Mouse (Mus musculus): Measurements from ENCODE around the gene Hoxa5. TPM values are rescaled to one million over a fixed set of nuclear protein-coding genes. Genes with fewer than 3 reads are reported as not detected.

Hoxa5 gene
- polyA plus RNA-seq, 1 experiment from 2014 or later = 48.7 TPM

- H3K4me1 ChIP-seq = peaks cover 46% of the 10 kb centered on the region
Observed at GRCm38 (mm10) chr6:52196811-52197210, 7.6 kb downstream of the Hoxa5 start.

DNA sequence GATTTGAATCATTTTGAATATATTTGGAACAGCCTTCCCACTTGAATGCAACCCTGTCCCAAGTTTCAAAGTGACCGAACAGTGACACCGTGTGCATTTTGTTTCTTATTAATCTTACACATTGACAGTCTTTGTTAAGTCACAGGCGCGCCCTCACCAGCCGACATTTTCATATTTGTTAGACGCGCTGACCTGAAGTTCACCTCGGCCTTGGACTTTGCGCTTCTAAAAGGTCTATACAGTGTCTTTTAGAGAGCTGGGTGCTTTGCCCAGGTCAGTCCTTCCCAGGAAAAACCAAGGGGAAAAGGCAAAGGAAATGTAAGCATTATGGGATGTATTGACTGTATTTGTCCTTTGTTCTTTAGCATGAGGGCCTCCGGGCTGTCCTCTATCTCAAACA is 9.7 kb downstream of the Hoxa5 start:
- no peaks in the 10 kb centered on the region for H3K9me3 ChIP-seq
- peak overlapping the region; percentile 23 for H3K4me2 ChIP-seq
- H3K4me1 ChIP-seq = peaks cover 52% of the 10 kb centered on the region
- no peak for ATAC-seq (ENCODE audit: borderline replicate concordance, extremely low read depth, low FRiP score, low TSS enrichment)
- no peak overlapping the region for H3K4me3 ChIP-seq
- no peak overlapping the region for H3K9ac ChIP-seq
- peak overlapping the region; percentile 59 for H3K27ac ChIP-seq
- H3K36me3 ChIP-seq = no peaks in the 10 kb centered on the region
- 5% methylated on average over 10 of the region's 10 CpGs for WGBS
- H3K27me3 ChIP-seq = peaks cover 79% of the 10 kb centered on the region

More at GRCm38 (mm10) chr6:52196811-52197210, 7.6 kb downstream of the Hoxa5 start:
- H3K27ac ChIP-seq = peak overlapping the region; percentile 82
- peaks cover 79% of the 10 kb centered on the region for H3K27me3 ChIP-seq
- 8% methylated on average over 9 of the region's 9 CpGs for WGBS
- no peak for ATAC-seq (ENCODE audit: borderline replicate concordance, extremely low read depth, low FRiP score, low TSS enrichment)
- peak overlapping the region; percentile 66 for H3K4me2 ChIP-seq
- H3K9ac ChIP-seq = peak overlapping the region; percentile 4; the same call in 1 of the 2 replicates
- H3K9me3 ChIP-seq = no peaks in the 10 kb centered on the region
- 0 out of 2 replicates have a peak overlapping the region, but pooled peaks have one; percentile 1 for H3K4me3 ChIP-seq
- H3K36me3 ChIP-seq = no peaks in the 10 kb centered on the region

DNA sequence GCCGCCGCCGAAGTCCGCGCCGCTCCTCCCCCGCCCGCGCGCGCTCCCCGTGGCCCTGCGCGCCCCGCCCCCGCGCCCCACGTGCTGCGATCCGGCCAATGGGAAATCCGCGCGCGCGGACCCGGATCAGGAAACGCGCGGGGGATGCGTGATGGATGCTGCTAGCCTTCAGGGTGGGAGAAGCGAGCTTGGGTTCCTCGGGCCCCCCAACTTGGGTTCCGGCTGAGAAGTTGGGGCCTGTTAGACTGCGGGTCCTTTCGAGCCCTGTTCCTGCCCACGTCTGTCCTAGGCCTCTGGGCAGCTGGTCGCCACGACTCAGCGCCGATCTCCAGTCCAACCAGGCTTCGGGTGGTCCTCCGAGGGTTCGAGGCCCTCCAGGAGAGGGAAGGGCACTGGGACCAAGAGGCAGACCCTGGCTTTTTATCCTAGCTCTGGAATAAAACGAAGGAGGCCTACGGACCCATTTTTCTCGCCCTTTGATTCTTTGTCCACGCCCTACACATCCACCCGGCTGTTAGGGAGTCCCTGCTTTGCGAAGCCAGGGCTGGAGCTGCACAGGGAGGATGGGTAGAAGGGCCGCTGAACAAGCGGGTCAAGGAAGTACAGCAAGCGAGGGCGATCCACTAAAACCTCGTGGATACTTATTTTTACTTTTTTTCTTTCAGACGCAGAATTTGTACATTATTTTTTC is 12.4 kb downstream of the Hoxa5 start:
- peak overlapping the region; percentile 62 for H3K27ac ChIP-seq
- peak overlapping the region; percentile 26 for H3K9ac ChIP-seq
- peak overlapping the region; percentile 55 for H3K4me2 ChIP-seq
- under 1% methylated on average over 38 of the region's 55 CpGs for WGBS
- H3K4me1 ChIP-seq = peaks cover 66% of the 10 kb centered on the region
- peak overlapping the region; percentile 62 for H3K4me3 ChIP-seq
- no peaks in the 10 kb centered on the region for H3K36me3 ChIP-seq
- H3K9me3 ChIP-seq = no peaks in the 10 kb centered on the region
- peak; percentile 70 for ATAC-seq (ENCODE audit: borderline replicate concordance, extremely low read depth, low FRiP score, low TSS enrichment)
- H3K27me3 ChIP-seq = peaks cover 80% of the 10 kb centered on the region

GRCm38 (mm10) chr6:52190906-52191810 is 13.2 kb downstream of the Hoxa5 start, which contains the start of gene Hoxa4:
TSS of gene Hoxa4 (minus strand) at chr6:52191753.
- no peak for ATAC-seq (ENCODE audit: borderline replicate concordance, extremely low read depth, low FRiP score, low TSS enrichment)
- Histone ChIP-seq H3K4me1 (peaks cover 61% of the 10 kb centered on the region), H3K9me3 (no peaks in the 10 kb centered on the region), H3K4me2 (peak within 1 kb of the TSS; percentile 55), H3K27me3 (peaks cover 80% of the 10 kb centered on the region), H3K36me3 (no peaks in the 10 kb centered on the region), H3K9ac (peak within 1 kb of the TSS; percentile 87), H3K4me3 (peak within 1 kb of the TSS; percentile 62), H3K27ac (peak within 1 kb of the TSS; percentile 97)
- 1% methylated on average over 79 of the region's 102 CpGs for WGBS

- Histone ChIP-seq H3K27me3 (peaks cover 82% of the 10 kb centered on the region), H3K4me3 (peak overlapping the region; percentile 62), H3K4me2 (peak overlapping the region; percentile 55), H3K9me3 (no peaks in the 10 kb centered on the region), H3K4me1 (peaks cover 63% of the 10 kb centered on the region), H3K27ac (peak overlapping the region; percentile 97), H3K9ac (peak overlapping the region; percentile 87), H3K36me3 (no peaks in the 10 kb centered on the region)
- WGBS = 2% methylated on average over 23 of the region's 23 CpGs
- ATAC-seq (ENCODE audit: borderline replicate concordance, extremely low read depth, low FRiP score, low TSS enrichment) = no peak
Observed at GRCm38 (mm10) chr6:52190410-52190809, 14.0 kb downstream of the Hoxa5 start.

GRCm38 (mm10) chr6:52189909-52190308 is 14.5 kb downstream of the Hoxa5 start:
- H3K36me3 ChIP-seq = no peaks in the 10 kb centered on the region
- H3K9me3 ChIP-seq = no peaks in the 10 kb centered on the region
- peaks cover 65% of the 10 kb centered on the region for H3K4me1 ChIP-seq
- no peak for ATAC-seq (ENCODE audit: borderline replicate concordance, extremely low read depth, low FRiP score, low TSS enrichment)
- H3K27me3 ChIP-seq = peaks cover 83% of the 10 kb centered on the region
- peak overlapping the region; percentile 97 for H3K27ac ChIP-seq
- peak overlapping the region; percentile 62 for H3K4me3 ChIP-seq
- 11% methylated on average over 8 of the region's 8 CpGs for WGBS
- H3K4me2 ChIP-seq = peak overlapping the region; percentile 55
- peak overlapping the region; percentile 87 for H3K9ac ChIP-seq

DNA sequence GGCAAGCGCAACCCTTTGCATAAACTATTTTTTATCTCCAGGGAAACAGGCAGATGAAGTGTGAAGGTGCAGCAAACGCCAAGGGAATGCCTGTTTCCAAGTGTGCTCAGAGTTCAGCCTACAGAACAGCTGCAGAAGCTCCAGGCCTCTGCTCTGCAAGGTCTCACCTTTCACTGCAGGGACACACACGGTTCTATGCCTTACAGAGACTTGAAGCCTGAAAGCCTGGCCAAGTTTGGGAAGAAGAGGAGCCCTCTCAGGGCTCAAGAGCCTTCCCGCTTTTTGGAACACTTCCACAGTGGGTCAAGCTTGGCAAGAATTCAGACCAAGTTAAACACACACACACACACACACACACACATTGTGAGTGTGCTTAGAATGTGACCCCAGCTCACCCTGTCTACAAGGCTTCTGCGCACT is 15.2 kb downstream of the Hoxa5 start:
- Histone ChIP-seq H3K4me1 (peaks cover 66% of the 10 kb centered on the region), H3K27me3 (peaks cover 83% of the 10 kb centered on the region)

DNA sequence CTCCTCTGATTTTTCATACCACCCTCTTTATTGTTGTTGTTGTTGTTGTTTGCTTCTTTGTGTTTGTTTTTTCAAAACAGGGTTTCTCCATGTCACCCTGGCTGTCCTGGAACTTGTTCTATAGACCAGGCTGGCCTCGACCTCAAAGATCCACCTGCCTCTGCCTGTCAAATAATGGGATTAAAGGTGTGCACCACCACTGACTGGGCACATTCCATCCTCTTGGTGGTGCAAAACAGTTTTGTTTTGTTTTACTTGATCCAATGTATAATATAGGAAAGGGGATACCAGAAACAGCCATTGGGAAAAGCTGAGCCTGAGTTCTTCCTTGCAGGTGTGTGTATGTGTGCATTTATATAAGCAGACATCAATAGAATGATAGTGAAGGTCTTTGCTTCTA is 17.9 kb downstream of the Hoxa5 start:
- H3K27ac ChIP-seq = 0 out of 2 replicates have a peak overlapping the region, but pooled peaks have one; percentile 29
- WGBS = 43% methylated on average over 1 of the region's 1 CpGs
- no peak overlapping the region for H3K4me2 ChIP-seq
- peaks cover 81% of the 10 kb centered on the region for H3K4me1 ChIP-seq
- H3K9ac ChIP-seq = no peak overlapping the region
- no peaks in the 10 kb centered on the region for H3K9me3 ChIP-seq
- H3K27me3 ChIP-seq = peaks cover 96% of the 10 kb centered on the region
- no peaks in the 10 kb centered on the region for H3K36me3 ChIP-seq
- no peak overlapping the region for H3K4me3 ChIP-seq
- no peak for ATAC-seq (ENCODE audit: borderline replicate concordance, extremely low read depth, low FRiP score, low TSS enrichment)

More for the DNA sequence above, 15.2 kb downstream of the Hoxa5 start:
- Histone ChIP-seq H3K9me3 (no peaks in the 10 kb centered on the region), H3K36me3 (no peaks in the 10 kb centered on the region), H3K9ac (no peak overlapping the region), H3K27ac (peak overlapping the region; percentile 97), H3K4me2 (peak overlapping the region; percentile 55), H3K4me3 (peak overlapping the region; percentile 62; the same call in 1 of the 2 replicates)
- WGBS = 9% methylated on average over 5 of the region's 5 CpGs
- peak; percentile 88 for ATAC-seq (ENCODE audit: borderline replicate concordance, extremely low read depth, low FRiP score, low TSS enrichment)

DNA sequence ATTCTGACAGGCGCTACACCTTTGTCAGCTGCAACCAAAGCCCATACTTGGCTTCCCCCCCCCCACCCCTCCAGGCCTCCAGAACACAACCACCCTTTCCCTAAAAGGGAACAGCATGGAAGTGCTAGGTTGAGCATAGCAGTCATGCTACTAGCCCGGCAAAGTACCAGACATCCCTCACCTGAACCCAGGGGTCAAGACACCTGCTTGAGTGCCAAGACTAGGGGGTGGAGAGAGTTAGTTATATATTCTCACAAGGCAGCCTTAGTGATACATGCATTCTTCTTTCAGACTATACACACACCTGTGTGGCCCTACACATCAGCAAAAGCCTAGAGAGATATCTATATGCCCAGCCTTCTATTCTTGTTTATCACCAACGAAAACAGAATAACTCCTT is 18.6 kb downstream of the Hoxa5 start:
- Histone ChIP-seq H3K27ac (peak overlapping the region; percentile 73), H3K27me3 (peaks cover 96% of the 10 kb centered on the region), H3K4me2 (no peak overlapping the region; the same call in 1 of the 2 replicates), H3K9me3 (no peaks in the 10 kb centered on the region), H3K4me3 (no peak overlapping the region), H3K36me3 (no peaks in the 10 kb centered on the region), H3K4me1 (peaks cover 88% of the 10 kb centered on the region), H3K9ac (no peak overlapping the region)
- 30% methylated on average over 3 of the region's 3 CpGs for WGBS
- no peak for ATAC-seq (ENCODE audit: borderline replicate concordance, extremely low read depth, low FRiP score, low TSS enrichment)

DNA sequence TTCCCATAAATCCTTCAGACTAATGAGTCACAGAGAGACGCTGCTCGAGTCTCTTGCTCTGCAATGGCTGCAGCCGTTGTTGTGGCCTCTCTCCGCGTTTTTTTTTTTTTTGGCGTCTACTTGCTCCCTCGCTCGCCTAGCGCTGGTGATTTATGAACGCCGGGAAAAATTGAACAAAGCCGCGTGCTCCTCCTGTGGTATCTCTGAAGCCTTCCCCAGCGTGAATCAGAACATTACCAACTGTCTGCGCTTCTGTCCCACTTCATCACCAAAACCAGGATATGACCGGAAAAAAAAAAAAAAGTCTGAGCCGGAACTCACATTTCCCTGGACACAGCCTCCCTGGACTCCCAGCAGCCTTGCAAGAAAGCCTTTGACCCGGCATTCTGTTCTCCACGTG is 19.2 kb downstream of the Hoxa5 start:
- H3K27me3 ChIP-seq = peaks cover 96% of the 10 kb centered on the region
- WGBS = 3% methylated on average over 19 of the region's 19 CpGs
- H3K36me3 ChIP-seq = no peaks in the 10 kb centered on the region
- ATAC-seq (ENCODE audit: borderline replicate concordance, extremely low read depth, low FRiP score, low TSS enrichment) = no peak
- no peak overlapping the region for H3K9ac ChIP-seq
- peaks cover 94% of the 10 kb centered on the region for H3K4me1 ChIP-seq
- peak overlapping the region; percentile 20; the same call in 1 of the 2 replicates for H3K4me3 ChIP-seq
- peak overlapping the region; percentile 41 for H3K4me2 ChIP-seq
- H3K9me3 ChIP-seq = no peaks in the 10 kb centered on the region
- H3K27ac ChIP-seq = peak overlapping the region; percentile 73

DNA sequence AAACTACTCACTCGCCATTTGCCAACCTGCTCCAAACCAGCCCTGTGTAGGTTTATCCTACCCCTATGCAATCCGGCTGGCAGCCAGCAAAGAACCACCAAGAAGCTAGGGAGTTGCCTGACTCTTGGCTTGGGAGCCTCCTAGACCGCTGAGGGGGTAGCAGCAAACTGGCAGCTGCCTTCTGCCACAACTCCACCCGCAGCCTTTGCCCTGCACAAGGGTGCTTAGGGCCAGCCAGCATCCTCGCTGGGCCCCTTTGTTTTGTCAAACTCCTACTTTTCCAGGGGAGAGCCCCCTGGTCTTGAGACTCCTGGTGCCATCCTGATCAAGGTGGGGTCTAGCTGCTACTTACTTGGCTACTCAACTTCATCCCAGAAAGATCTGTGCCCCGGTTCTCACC is 19.7 kb downstream of the Hoxa5 start:
- no peak for ATAC-seq (ENCODE audit: borderline replicate concordance, extremely low read depth, low FRiP score, low TSS enrichment)
- Histone ChIP-seq H3K9ac (no peak overlapping the region), H3K27ac (peak overlapping the region; percentile 73), H3K27me3 (peaks cover 92% of the 10 kb centered on the region), H3K9me3 (no peaks in the 10 kb centered on the region), H3K4me1 (peaks cover 90% of the 10 kb centered on the region), H3K4me3 (no peak overlapping the region), H3K36me3 (no peaks in the 10 kb centered on the region), H3K4me2 (peak overlapping the region; percentile 41)
- WGBS = 17% methylated on average over 6 of the region's 6 CpGs

All from lung, embryonic 15.5 days (tissue).